Mouse (Mus musculus) CH12.LX (cell line): ENCODE measurements around the gene Tle6. TPM values are rescaled to one million over a fixed set of nuclear protein-coding genes. Genes with fewer than 3 reads are reported as not detected.
A peak's percentile ranks its signal among the peaks of the same experiment; 100 is the strongest.

Experiments
- DNase-seq: peaks from one replicate; pipeline ENCODE4 v3.0.0-alpha.2; 2013; ENCODE audit errors: extremely low read depth
- H3K27ac ChIP-seq: 2 replicates; pipeline ENCODE4 v1.5.1; 2012; ENCODE audit warnings: low read depth, mild to moderate bottlenecking, control low read depth, moderate library complexity; ENCODE audit not compliant: insufficient read depth
- H3K27me3 ChIP-seq: replicated peaks from 2 replicates; pipeline ENCODE3; 2012; ENCODE audit warnings: inconsistent platforms
- H3K36me3 ChIP-seq, 2 experiments: replicated peaks in 1 of 2; 2 replicates each; pipeline versions ENCODE3 to v1.6.1; 2012; ENCODE audit warnings: inconsistent platforms in 1 of 2, low read length in 1 of 2, mild to moderate bottlenecking in 1 of 2, mixed read lengths in 1 of 2, moderate library complexity in 1 of 2; ENCODE audit not compliant: control insufficient read depth in 1 of 2, insufficient read depth in 1 of 2
- H3K4me1 ChIP-seq, 2 experiments: 2 replicates each; pipeline ENCODE4 v1.6.1; 2012; ENCODE audit warnings: inconsistent platforms in 1 of 2, moderate library complexity in 1 of 2; ENCODE audit not compliant: insufficient read depth in 2 of 2, control insufficient read depth in 1 of 2
- H3K4me2 ChIP-seq: 2 replicates; pipeline ENCODE4 v1.6.1; 2012; ENCODE audit warnings: low read depth, mild to moderate bottlenecking, control low read depth; ENCODE audit not compliant: poor library complexity, insufficient read depth, severe bottlenecking
- H3K4me3 ChIP-seq, 3 experiments: fragments of 150-350 bp in 1 of 3; sonication (generic) in 1 of 3; replicated peaks in 1 of 3; 2 replicates each; pipeline versions ENCODE3 to v1.5.1; 2011 to 2012; ENCODE audit warnings: low read depth in 2 of 3, low read length in 2 of 3, mild to moderate bottlenecking in 2 of 3, moderate library complexity in 2 of 3, control low read depth in 1 of 3, improper control_type of control experiment in 1 of 3, inconsistent platforms in 1 of 3, mixed read lengths in 1 of 3; ENCODE audit not compliant: poor library complexity in 1 of 3
- H3K79me2 ChIP-seq: replicated peaks from 2 replicates; pipeline ENCODE4 v1.6.1; 2012; ENCODE audit warnings: mild to moderate bottlenecking, moderate library complexity; ENCODE audit not compliant: control insufficient read depth, poor library complexity, insufficient read depth, severe bottlenecking; ENCODE audit errors: extremely low read depth
- H3K9ac ChIP-seq: 2 replicates; pipeline ENCODE4 v1.6.1; 2012; ENCODE audit warnings: low read depth, mild to moderate bottlenecking, control low read depth, moderate library complexity; ENCODE audit not compliant: insufficient read depth
- H3K9me3 ChIP-seq: replicated peaks from 2 replicates; pipeline ENCODE3; 2012; ENCODE audit warnings: low read length, inconsistent platforms, mixed read lengths
- CTCF ChIP-seq, 2 experiments: IDR thresholded peaks in 1 of 2; conservative IDR thresholded peaks in 1 of 2; 2 replicates each; pipeline ENCODE4 v1.5.1; 2011 to 2012; ENCODE audit warnings: low read depth in 2 of 2, low read length in 2 of 2, improper control_type of control experiment in 1 of 2, inconsistent platforms in 1 of 2, mild to moderate bottlenecking in 1 of 2, moderate library complexity in 1 of 2
- ELF1 ChIP-seq: IDR thresholded peaks from 2 replicates; pipeline ENCODE4 v1.6.1; 2014; ENCODE audit warnings: low read depth, mild to moderate bottlenecking, inconsistent platforms, low read length, improper control_type of control experiment
- EP300 ChIP-seq: IDR thresholded peaks from 2 replicates; pipeline ENCODE4 v1.6.1; 2011; ENCODE audit warnings: low read length, improper control_type of control experiment
- GABPA ChIP-seq: IDR thresholded peaks from 2 replicates; pipeline ENCODE4 v1.6.1; 2012; ENCODE audit warnings: low read depth, low read length, improper control_type of control experiment, inconsistent platforms; ENCODE audit not compliant: insufficient replicate concordance
- HCFC1 ChIP-seq: IDR thresholded peaks from 2 replicates; pipeline ENCODE4 v1.6.1; 2012; ENCODE audit warnings: low read depth, mild to moderate bottlenecking, inconsistent platforms, low read length, improper control_type of control experiment
- JUND ChIP-seq: conservative IDR thresholded peaks from 2 replicates; pipeline ENCODE4 v1.6.1; 2011; ENCODE audit warnings: low read depth, low read length, improper control_type of control experiment
- KAT2A ChIP-seq: IDR thresholded peaks from 2 replicates; pipeline ENCODE4 v1.6.1; 2012; ENCODE audit warnings: low read length, improper control_type of control experiment, inconsistent platforms; ENCODE audit not compliant: insufficient replicate concordance
- MEF2A ChIP-seq: IDR thresholded peaks from 2 replicates; pipeline ENCODE4 v1.6.1; 2014; ENCODE audit warnings: low read depth, mild to moderate bottlenecking, inconsistent platforms, low read length, improper control_type of control experiment, borderline replicate concordance
- NELFE ChIP-seq: IDR thresholded peaks from 2 replicates; pipeline ENCODE4 v1.6.1; 2011; ENCODE audit warnings: low read depth, low read length, improper control_type of control experiment
- NRF1 ChIP-seq: IDR thresholded peaks from 2 replicates; pipeline ENCODE4 v1.6.1; 2014; ENCODE audit warnings: low read depth, mild to moderate bottlenecking, inconsistent platforms, low read length, improper control_type of control experiment, moderate library complexity
- PAX5 ChIP-seq: IDR thresholded peaks from 2 replicates; pipeline ENCODE4 v1.6.1; 2012; ENCODE audit warnings: low read length, inconsistent platforms, mixed read lengths
- POLR2A ChIP-seq: IDR thresholded peaks from 2 replicates; pipeline ENCODE4 v1.6.1; 2011; ENCODE audit warnings: low read depth, mild to moderate bottlenecking, improper control_type of control experiment, low read length
- RAD21 ChIP-seq: IDR thresholded peaks from 2 replicates; pipeline ENCODE4 v1.6.1; 2011; ENCODE audit warnings: low read depth, mild to moderate bottlenecking, low read length, improper control_type of control experiment, moderate library complexity
- RCOR1 ChIP-seq: conservative IDR thresholded peaks from 2 replicates; pipeline ENCODE4 v1.6.1; 2012; ENCODE audit warnings: low read depth, mild to moderate bottlenecking, inconsistent platforms, low read length, improper control_type of control experiment
- SMC3 ChIP-seq: IDR thresholded peaks from 2 replicates; pipeline ENCODE4 v1.6.1; 2011; ENCODE audit warnings: low read depth, low read length, improper control_type of control experiment
- TBP ChIP-seq: conservative IDR thresholded peaks from 2 replicates; pipeline ENCODE4 v1.6.1; 2011; ENCODE audit warnings: low read depth, low read length, improper control_type of control experiment
- TCF12 ChIP-seq: IDR thresholded peaks from 2 replicates; pipeline ENCODE4 v1.6.1; 2014; ENCODE audit warnings: low read depth, mild to moderate bottlenecking, inconsistent platforms, low read length, improper control_type of control experiment
- USF1 ChIP-seq: IDR thresholded peaks from 2 replicates; pipeline ENCODE4 v1.6.1; 2014; ENCODE audit warnings: low read depth, mild to moderate bottlenecking, inconsistent platforms, low read length, improper control_type of control experiment
- ZKSCAN1 ChIP-seq: IDR thresholded peaks from 2 replicates; pipeline ENCODE4 v1.6.1; 2012; ENCODE audit warnings: low read depth, inconsistent platforms, low read length, improper control_type of control experiment, borderline replicate concordance
- dilution Hi-C: fragments of 300-500 bp; cut with MboI; formaldehyde crosslinking; loops from 2 replicates; pipeline ENCODE4 v1.14.3; 2020; ENCODE audit warnings: low sequenced_read_pairs; ENCODE audit not compliant: extremely low pct_unique_long_range_greater_than_20kb, extremely low pct_ligation_motif_present
- in situ Hi-C: fragments of 300-500 bp; cut with MboI; formaldehyde crosslinking; loops from 3 replicates; pipeline ENCODE4 v1.14.3; 2019; ENCODE audit warnings: low sequenced_read_pairs, low pct_ligation_motif_present, low pct_unique_long_range_greater_than_20kb, mixed read lengths
- polyA plus RNA-seq: library from polyadenylated mRNA; unstranded; fragments of >175 nt; gene quantifications from 2 replicates; pipeline ENCODE4 v1.2.1, GENCODE M21; 2012; ENCODE audit warnings: low read depth; ENCODE audit not compliant: insufficient read length
- total RNA-seq, 2 experiments: library from RNA; depleted of rRNA; stranded (reverse); fragments of 300-350 nt in 1 of 2; fragments of >200 nt in 1 of 2; gene quantifications; 2 replicates each; pipeline ENCODE4 v1.2.3; 2012 to 2014

Tle6 gene
- total and polyA plus RNA-seq, 3 experiments: 0.39 to 1.3 (median 1.2) TPM

DNA sequence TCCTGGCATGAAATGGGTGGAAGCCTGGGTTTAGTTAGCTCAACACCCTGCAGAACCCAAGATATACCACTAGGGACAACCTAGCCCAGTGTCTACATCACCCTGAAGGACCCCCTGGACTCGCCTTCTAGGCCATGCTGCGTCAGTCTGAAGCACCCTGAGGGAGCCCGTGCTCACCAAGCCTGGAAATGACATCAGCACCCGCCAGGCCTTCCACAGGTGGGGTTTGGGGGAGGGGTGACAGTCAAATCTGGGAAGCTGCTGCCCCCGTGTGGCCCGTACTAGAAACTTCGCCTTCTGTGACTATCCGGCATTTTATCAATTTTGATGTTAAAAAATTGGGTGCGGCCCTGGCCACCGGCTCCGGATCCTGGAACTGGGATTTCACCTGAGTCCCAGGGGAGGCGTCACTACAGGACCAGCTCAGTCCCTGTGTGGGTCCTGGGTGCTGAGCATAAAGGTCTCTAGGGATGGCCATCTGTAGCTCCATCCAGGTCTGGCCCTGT lies 49.2 kb downstream of the Tle6 start (continued):
- TF ChIP-seq ZKSCAN1 (peak; percentile 76), RAD21 (peak; percentile 81), USF1 (no peak), PAX5 (no peak), KAT2A (no peak), TBP (no peak), ELF1 (peak; percentile 69), NELFE (no peak), EP300 (peak; percentile 70; the same call in 1 of the 2 replicates), JUND (peak; percentile 59)

- H3K4me2 ChIP-seq: no peak overlapping the region
- no peaks in the 10 kb centered on the region for H3K36me3 ChIP-seq
- H3K27ac ChIP-seq: no peak overlapping the region
- DNase-seq: peak; percentile 76
- H3K4me3 ChIP-seq: no peak overlapping the region
- peaks cover 8 to 48% of the 10 kb centered on the region in 2 experiments for H3K4me1 ChIP-seq
- in situ Hi-C loops (no loop called here), dilution Hi-C loops (no loop called here)
- H3K9me3 ChIP-seq: no peaks in the 10 kb centered on the region
- H3K27me3 ChIP-seq: peaks cover 7% of the 10 kb centered on the region
- TF ChIP-seq SMC3: peak; percentile 64
- TF ChIP-seq RAD21: peak; percentile 52
- no peak for TF ChIP-seq HCFC1
- peak; percentile 34; the same call in 1 of the 2 replicates for TF ChIP-seq ELF1
- TF ChIP-seq CTCF (conservative IDR thresholded peaks at IDR 0.05 in 1 of 2, IDR thresholded peaks at IDR 0.05 in 1 of 2; ENCODE audit: low read depth in 2 of 2, low read length in 2 of 2): peak; percentile 74 to 81; a peak in 3 of 4 replicates
- H3K9ac ChIP-seq: no peak overlapping the region
- no peaks in the 10 kb centered on the region for H3K79me2 ChIP-seq
Observed at GRCm38 (mm10) chr10:81550257-81550656, 50.6 kb downstream of the Tle6 start.

GRCm38 (mm10) chr10:81548944-81549343 lies 51.9 kb downstream of the Tle6 start:
- H3K4me3 ChIP-seq: no peak overlapping the region
- H3K27me3 ChIP-seq: peaks cover 5% of the 10 kb centered on the region
- no peaks in the 10 kb centered on the region for H3K9me3 ChIP-seq
- in situ Hi-C loops: no loop called here
- H3K36me3 ChIP-seq: no peaks in the 10 kb centered on the region
- no peak overlapping the region for H3K9ac ChIP-seq
- H3K4me1 ChIP-seq: peaks cover 7 to 48% of the 10 kb centered on the region in 2 experiments
- H3K79me2 ChIP-seq: peaks cover 5% of the 10 kb centered on the region; the same call in 1 of the 2 replicates
- DNase-seq: no peak
- H3K4me2 ChIP-seq: no peak overlapping the region
- no peak overlapping the region for H3K27ac ChIP-seq
- no peak for TF ChIP-seq MEF2A
- no peak for TF ChIP-seq POLR2A
- TF ChIP-seq TCF12: no peak
- TF ChIP-seq NELFE: no peak
- TF ChIP-seq NRF1: no peak
- no peak for TF ChIP-seq GABPA
- TF ChIP-seq KAT2A: no peak
- no peak for TF ChIP-seq RCOR1
- dilution Hi-C loops: no loop called here
